Mouse (Mus musculus) embryonic fibroblast, embryonic 13.5 days (primary cell): ENCODE data around the gene Kalrn.

Source experiments
- CTCF ChIP-seq: IDR thresholded peaks from 2 replicates; pipeline ENCODE4 v1.5.1; 2011; ENCODE audit warnings: mild to moderate bottlenecking, control low read depth, low read length, moderate library complexity, borderline replicate concordance; ENCODE audit not compliant: insufficient read depth
- POLR2A ChIP-seq: IDR thresholded peaks from 2 replicates; pipeline ENCODE4 v1.6.1; 2011; ENCODE audit warnings: low read depth, mild to moderate bottlenecking, control low read depth, low read length, moderate library complexity

GRCm38 (mm10) chr16:34208748-34209147 lies 364.6 kb downstream of the Kalrn start:
- TF ChIP-seq POLR2A (no peak), CTCF (no peak)
